Mouse (Mus musculus) layer of hippocampus, adult 2 months (tissue): ENCODE results near the gene Klf5. TPM values are rescaled to one million over a fixed set of nuclear protein-coding genes. Genes with fewer than 3 reads are reported as not detected.

ENCODE experiments used
- DNase-seq, 2 experiments: peaks; one replicate each; pipeline ENCODE4 v3.0.0; 2022; ENCODE audit warnings: low spot score in 2 of 2
- H3K27ac ChIP-seq: fragments of 200-600 bp; 2 replicates; pipeline ENCODE4 v1.8.1; 2022
- H3K4me3 ChIP-seq: fragments of 200-600 bp; 2 replicates; pipeline ENCODE4 v1.8.1; 2022; ENCODE audit warnings: mild to moderate bottlenecking
- CTCF ChIP-seq: fragments of 200-600 bp; conservative IDR thresholded peaks from 2 replicates; pipeline ENCODE4 v1.8.1; 2022; ENCODE audit warnings: antibody characterized with exemption, mild to moderate bottlenecking, moderate library complexity
- total RNA-seq, 2 experiments: library from RNA; stranded (reverse); gene quantifications; 2 replicates each; pipeline ENCODE4 v1.2.3; 2021

Klf5 gene
- total RNA-seq, 2 experiments from 2014 or later, result 6.7 to 7.4 TPM

GRCm38 (mm10) chr14:99323376-99323775, 24.9 kb downstream of the Klf5 start:
- H3K27ac ChIP-seq, result no peak overlapping the region
- TF ChIP-seq CTCF, result no peak
- no peak for DNase-seq
- no peak overlapping the region for H3K4me3 ChIP-seq

DNA sequence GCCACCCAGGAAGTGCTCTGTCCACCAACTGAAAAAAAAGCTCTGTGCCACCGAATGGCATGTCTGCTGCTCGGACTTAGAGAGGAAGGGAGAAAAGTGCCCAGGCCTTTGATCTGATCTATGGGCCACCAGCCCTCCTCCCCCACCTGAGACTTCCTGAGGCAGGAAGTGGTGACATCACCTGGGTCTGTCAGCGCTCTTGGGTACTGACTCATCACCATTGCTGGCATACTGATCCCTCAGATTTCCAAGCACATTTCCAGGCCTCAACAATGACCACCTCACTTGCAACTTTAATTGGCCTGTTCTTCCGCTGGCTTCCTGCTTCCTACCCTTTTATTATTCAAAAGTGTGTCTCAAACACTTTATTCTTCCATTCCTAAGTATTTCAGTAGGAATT, 26.0 kb downstream of the Klf5 start:
- Histone ChIP-seq H3K27ac (no peak overlapping the region), H3K4me3 (no peak overlapping the region)
- no peak for DNase-seq
- TF ChIP-seq CTCF, result no peak

DNA sequence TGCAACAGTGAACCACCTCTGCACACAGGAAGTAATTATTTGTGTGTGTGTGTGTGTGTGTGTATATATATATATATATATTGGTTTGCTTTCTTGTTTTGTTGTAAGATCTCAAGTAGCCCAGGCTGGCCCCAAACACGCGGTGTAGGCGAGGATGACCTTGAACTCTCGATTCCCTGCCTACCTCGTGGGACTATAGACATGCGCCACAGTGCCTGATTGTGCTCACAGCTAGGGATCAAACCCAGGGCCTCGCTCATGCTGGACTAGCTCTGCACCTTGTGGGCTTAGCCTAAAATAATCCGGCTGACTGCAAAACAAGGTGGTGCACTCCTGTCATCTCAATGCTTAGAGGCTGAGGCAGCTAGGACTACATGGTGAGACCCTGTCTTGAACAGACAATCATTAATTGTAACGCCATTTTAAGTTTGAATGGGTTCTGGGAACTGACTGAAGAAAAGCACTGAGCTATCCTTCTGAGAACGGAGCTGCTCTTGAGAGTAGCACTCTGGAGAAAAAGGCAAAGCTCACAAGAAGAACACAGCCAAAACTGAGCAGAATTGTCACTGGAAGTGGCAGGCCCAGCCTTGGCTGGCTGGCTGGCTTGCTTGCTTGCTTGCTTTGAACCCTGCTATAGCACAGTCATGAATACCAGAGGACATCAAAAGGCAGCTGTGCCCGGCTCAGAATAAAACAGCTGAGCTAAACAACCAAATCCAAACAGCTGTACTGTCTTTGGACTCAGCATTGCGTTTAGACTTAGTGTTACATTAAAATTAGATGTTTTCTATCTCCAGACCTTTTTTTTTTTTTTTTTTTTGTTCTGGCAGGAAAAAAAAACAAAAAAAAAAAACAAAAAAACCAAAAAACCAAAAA, 27.3 kb downstream of the Klf5 start:
- no peak for TF ChIP-seq CTCF
- Histone ChIP-seq H3K27ac (no peak overlapping the region), H3K4me3 (no peak overlapping the region)
- DNase-seq, result no peak

DNA sequence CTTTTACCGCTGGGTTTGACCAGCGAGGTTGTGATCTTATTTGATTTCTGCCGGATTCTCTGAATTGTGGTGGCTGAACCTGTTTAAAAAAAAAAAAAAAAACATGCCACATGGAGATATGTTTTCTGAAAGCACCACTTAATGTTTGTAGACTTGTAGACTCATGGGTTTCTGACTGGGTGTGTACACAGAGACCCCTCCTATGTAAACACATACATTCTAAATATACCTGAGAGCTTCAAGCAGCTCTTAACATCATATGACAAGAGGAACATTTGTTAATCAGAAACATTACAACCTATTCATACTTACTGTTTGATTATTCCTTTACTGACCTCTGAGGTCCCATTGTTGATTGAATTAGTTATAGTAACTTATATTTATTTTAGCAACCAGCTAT, 38.1 kb downstream of the Klf5 start:
- H3K4me3 ChIP-seq, result no peak overlapping the region

GRCm38 (mm10) chr14:99339021-99339420, 40.5 kb downstream of the Klf5 start:
- no peak overlapping the region for H3K4me3 ChIP-seq
- TF ChIP-seq CTCF, result no peak
- DNase-seq, result no peak

More for the DNA sequence above, 38.1 kb downstream of the Klf5 start:
- TF ChIP-seq CTCF, result no peak
- no peak overlapping the region for H3K27ac ChIP-seq
- no peak for DNase-seq

DNA sequence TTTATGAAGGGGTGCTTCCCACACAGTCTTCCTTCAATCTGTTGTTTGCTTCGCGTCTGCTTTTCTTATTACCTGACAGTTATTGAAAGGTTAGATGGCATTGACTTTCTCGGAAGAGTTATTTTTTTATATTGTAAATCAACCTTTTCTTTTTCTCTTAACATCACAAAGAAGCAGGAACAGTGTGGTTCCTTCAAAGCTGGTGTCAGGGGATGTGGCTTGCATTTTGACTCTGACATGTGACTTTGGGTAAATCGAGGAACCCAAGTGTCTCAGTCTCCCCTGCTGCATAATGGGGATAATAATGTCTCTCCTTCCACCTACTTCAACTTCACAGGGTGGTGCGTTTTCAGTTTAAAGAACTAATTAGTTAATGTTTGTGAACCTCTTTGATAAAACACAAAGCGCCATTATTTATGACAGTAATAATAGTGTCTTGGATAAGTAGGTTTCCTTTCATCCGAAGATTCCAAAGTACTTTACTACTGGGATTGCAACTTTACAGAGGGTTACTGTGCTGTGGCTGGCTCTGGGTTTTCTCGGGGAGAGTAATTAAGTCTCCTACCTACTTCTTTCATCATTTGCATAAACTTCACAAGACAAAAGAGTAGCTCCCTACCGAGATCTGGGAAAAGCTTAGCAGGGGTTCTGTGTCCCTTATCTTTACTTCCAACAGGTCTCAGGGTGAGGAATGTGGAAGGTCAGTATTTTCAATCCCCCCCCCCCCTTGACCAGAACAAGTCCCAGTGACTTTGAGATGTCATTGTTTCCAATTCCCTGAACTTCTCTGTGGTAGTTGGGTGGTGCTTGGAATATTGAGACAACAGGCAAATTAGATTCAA, 41.4 kb downstream of the Klf5 start:
- TF ChIP-seq CTCF, result no peak
- DNase-seq, result no peak

More at GRCm38 (mm10) chr14:99339021-99339420, 40.5 kb downstream of the Klf5 start:
- H3K27ac ChIP-seq, result no peak overlapping the region

GRCm38 (mm10) chr14:99340703-99341102, 42.2 kb downstream of the Klf5 start:
- DNase-seq, result no peak
- Histone ChIP-seq H3K27ac (no peak overlapping the region), H3K4me3 (no peak overlapping the region)
- no peak for TF ChIP-seq CTCF

More for the DNA sequence above, 41.4 kb downstream of the Klf5 start:
- Histone ChIP-seq H3K4me3 (no peak overlapping the region), H3K27ac (no peak overlapping the region)

DNA sequence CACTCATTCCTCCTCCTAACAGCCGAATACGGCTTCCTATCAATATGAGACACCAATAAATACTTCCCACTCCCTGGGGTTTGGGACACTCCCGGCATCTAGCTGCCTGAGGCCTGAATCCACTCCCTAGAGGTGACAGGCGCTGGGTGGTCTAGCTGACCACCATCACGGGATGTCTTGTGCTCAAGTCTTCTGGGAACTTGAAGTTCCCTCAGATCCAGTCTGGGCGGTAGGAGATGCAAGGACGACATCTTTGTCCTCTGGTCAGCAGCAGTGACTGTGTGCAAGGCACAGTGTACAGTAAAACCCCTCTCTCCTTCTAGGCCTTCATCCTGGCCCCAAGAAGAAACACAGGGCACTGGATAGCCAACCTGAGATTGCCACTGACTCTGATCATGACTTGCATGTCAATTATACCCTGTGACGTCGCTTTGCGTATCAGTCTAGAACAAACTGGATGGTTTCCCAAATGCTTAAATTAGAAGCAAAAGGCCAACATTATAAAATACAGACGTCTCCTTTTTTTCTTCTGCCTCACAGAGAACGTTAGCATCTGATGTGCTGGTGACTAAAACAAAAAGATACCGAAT, 49.8 kb downstream of the Klf5 start:
- TF ChIP-seq CTCF, result no peak
- DNase-seq, result no peak
- H3K4me3 ChIP-seq, result no peak overlapping the region

GRCm38 (mm10) chr14:99349606-99350005, 51.1 kb downstream of the Klf5 start:
- DNase-seq, result no peak
- H3K4me3 ChIP-seq, result no peak overlapping the region
- TF ChIP-seq CTCF, result no peak

More for the DNA sequence above, 49.8 kb downstream of the Klf5 start:
- no peak overlapping the region for H3K27ac ChIP-seq

DNA sequence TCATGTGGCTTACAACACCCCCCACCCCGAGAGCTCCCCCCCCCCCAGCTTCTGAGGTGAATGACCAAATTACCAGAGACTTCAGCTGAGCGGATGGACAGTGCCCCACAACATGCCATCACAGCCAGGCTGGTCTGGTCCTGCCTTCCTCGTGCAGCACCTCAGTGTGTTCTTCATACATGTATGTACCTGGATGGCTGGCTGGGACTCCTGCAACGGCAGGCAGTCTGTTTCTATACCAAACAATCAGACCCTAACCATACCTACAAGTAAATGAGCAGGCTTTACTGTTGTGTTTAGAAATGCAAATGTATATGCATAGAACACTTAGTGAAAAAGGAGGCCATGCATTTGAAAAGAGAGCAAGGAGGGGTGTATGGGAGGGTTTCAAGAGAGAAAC, 54.5 kb downstream of the Klf5 start:
- no peak for TF ChIP-seq CTCF
- DNase-seq, result no peak
- no peak overlapping the region for H3K27ac ChIP-seq

More at GRCm38 (mm10) chr14:99349606-99350005, 51.1 kb downstream of the Klf5 start:
- H3K27ac ChIP-seq, result no peak overlapping the region

DNA sequence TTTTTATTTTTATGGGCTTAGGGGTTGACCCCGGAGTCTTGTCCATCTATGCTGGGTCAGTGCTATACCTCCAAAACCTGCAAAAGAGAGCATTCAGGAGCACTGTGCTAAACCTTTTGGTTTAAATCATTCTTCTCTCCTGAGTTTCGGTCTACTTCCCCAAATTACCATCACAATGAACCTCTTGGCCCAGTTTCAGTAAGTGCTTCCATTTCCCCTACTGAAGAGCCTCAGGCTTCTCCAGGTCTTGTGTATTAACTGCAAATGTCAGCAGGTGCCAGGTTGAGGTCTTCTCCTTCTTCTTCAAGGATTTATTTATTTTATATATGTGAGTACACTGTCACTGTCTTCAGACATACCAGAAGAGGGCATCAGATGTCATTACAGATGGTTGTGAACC, 55.6 kb downstream of the Klf5 start:
- DNase-seq, result no peak
- Histone ChIP-seq H3K4me3 (no peak overlapping the region), H3K27ac (no peak overlapping the region)
- TF ChIP-seq CTCF, result no peak

More for the DNA sequence above, 54.5 kb downstream of the Klf5 start:
- H3K4me3 ChIP-seq, result no peak overlapping the region

- no peak for DNase-seq
- H3K27ac ChIP-seq, result no peak overlapping the region
- TF ChIP-seq CTCF, result no peak
- H3K4me3 ChIP-seq, result no peak overlapping the region
Measured at GRCm38 (mm10) chr14:99354761-99355609, 56.5 kb downstream of the Klf5 start.

GRCm38 (mm10) chr14:99355610-99355870, 57.0 kb downstream of the Klf5 start:
- TF ChIP-seq CTCF, result no peak
- Histone ChIP-seq H3K27ac (no peak overlapping the region), H3K4me3 (no peak overlapping the region)
- no peak for DNase-seq
